Mouse (Mus musculus) right cerebral cortex, adult 2 months (tissue): ENCODE results near the gene Wdr75.

ENCODE experiments used
- DNase-seq, 2 experiments: peaks; one replicate each; pipeline ENCODE4 v3.0.0; 2021 to 2022; ENCODE audit warnings: low spot score in 2 of 2

Wdr75 gene

DNA sequence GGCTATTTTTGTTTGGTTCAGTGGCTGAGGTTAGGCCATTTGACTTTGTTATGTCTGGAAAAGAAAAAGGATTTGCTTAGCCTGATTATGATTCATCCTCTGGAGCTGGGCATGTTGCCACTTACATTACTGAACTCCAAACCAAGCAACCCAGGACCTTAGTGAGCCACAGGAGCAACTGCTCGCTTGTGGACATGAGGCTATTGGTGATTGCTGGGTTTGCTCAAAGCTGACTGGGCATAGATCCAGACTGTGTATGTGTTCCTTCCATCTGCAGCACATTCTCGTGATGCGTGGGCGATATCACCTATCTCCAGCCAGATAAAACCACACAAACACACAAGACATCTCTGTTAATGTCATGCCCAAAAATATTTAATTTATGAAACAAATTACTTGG lies 42.8 kb downstream of the Wdr75 start:
- peak; percentile 27 to 31 for DNase-seq

DNA sequence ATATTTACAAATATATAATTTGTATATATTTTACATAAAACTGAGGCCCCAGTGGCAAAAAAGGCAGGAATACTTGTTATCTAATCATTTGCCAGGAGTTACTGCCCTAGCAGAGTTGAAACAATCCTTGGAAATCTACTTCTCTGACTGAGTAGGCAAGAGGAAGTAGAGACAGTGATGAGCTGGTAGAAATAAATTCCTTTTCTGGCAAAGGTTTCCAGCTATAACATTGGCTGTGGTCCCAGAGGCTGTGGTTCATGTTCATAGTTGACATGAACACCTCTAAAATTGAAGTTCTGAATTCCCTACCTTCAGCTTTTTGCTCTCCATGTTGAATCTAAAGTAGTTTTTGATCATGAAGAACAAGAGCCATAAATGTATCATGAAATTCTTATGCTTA lies 43.3 kb downstream of the Wdr75 start:
- no peak for DNase-seq

DNA sequence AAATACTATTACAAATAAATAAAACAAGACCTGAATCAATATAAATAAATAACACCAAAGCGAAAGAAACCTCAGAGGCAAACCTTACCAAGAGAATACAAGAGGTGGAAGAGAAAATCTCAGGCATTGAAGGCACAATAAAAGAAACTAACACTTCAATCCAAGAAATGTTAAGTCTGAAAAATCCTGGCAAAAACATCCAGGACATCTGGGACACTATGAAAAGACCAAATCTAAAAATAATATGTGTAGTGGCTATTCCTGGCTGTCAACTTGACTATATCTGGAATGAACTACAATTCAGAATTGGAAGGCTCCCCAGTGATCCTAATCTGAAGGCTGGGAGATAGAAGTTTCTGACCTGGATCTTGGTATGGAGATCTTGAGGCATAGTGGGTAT lies 50.5 kb downstream of the Wdr75 start:
- DNase-seq: no peak

DNA sequence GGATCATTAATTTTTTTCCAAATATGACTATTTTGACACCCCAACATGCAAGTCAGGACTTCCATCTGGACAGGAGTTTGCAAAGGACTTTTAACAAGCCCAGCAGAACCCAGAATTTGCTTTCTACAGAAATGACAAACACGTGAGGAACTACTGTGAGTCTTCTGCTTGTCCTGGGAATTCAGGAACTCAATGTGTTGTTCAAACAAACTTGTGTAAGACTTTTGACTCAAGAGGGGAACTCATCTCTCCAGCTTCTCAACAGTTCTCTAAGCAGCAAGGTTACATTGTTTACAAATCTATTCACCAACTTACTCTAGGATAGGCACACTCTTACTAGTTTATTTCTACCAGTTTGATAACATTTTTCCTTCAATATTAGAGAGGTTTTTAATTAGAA lies 63.1 kb downstream of the Wdr75 start:
- no peak for DNase-seq

DNA sequence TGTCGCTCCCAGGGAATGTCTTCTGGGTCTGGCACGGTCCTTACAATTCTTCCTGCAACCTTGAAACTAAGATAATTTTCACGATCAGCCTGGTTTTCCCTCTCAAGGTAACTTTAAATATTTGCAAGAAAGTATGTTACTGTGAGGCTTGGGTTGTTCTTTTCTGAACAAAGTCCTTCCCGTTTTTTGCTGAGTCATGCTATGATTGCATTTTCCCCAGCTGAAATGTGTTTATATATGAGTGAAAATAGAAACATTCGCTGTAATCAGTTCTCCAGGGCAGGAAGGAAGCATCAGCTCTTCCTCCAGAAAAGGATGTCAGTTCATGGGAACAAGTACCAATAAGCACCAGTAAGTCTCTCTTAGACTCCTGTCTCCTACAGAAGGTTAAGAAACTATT lies 65.4 kb downstream of the Wdr75 start:
- DNase-seq: no peak

DNA sequence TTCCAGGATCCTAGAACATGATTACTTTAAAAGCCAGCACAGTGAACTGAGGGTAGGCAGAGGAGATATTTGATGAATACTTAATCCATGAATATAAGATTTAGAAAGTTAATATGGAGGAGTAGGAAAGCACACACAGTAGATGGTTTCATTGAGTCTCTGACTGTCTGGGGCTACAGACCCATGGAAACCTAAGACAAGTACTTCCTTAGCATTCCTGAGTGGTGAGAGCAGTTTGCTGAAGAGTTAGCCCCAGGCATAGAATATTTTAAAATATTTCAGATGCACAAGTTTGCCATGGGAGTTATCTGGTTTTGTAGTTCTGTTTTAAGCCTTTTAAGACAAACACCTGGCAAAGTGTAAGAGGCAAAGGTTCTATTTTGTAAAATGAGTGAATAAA lies 66.2 kb downstream of the Wdr75 start:
- DNase-seq: no peak

DNA sequence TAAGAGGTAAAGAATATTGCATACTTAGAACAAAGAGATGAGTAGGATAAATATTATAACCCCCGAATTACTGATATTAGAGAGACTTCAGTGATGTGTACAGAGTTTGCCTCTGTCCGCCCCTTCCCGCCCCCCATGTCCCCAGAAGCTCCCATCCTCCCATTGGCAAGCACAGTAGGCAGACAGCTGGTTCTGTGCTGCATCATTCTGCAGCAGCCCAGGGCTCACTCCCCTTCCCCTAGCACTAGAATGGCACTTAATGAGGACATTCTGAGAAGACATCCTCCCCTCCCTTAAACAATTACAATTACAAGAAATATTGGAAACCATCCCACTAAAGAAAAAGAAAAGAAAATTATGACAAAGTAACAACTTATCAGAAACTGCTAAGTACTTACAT lies 68.7 kb downstream of the Wdr75 start:
- DNase-seq: no peak

DNA sequence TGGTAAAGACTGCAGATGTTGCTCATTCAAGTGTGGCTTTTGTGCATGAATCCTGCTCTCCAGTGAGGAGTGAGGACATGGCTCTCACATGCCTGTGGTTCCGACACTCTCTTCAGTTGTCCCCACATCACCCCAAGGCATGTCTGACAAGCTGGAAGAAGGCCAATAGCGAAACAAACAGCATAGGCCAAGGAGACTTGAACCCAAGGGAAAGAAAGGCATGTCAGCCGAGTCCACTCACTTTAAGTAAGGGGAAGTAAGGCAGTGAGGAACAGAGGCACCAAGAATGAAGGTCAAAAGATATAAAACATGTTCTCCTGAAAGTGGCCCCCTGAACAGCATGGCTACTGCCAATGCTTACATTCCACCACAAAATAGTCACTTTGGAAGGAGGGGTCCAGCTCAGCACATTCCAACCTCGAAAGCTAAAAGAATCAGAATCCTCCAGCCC lies 69.6 kb downstream of the Wdr75 start:
- DNase-seq: no peak

DNA sequence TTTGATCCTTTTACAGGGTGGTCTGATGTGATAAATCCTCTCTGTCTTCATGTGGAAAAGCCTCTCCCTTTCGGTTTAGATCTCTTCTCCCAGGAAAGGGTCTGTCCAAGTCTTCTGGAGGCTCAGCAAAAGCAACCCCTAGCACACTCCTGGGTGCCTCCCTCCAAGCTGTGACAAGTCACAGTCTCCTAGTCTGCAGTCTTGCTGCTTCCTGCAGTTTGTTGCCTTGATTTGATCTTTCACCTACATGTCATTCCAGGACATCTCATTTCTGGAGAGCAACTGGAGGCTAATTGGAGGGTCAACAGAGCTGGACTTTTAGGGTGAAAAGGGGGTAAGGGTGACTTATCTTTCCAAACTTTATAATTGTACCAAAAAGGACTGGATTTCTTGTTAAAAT lies 70.3 kb downstream of the Wdr75 start:
- DNase-seq: no peak

DNA sequence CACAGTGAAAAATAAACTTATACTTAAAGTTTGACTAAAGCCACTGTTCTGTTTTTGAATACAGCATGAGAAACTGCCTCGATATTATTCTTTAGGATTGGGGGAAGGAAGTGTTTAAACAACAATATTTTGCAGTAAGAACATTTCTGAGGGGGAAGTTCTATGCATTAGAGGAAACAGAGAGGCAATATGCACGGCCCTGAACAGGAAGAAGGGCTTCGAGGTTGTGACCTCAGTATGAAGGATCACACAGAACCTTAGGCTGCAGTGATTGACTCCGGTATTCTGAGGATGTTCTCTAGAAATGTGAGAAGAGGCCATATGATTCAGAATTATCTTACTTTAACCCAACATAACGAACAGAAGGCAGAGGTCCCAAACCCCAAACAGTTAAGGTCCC lies 70.8 kb downstream of the Wdr75 start:
- no peak for DNase-seq

DNA sequence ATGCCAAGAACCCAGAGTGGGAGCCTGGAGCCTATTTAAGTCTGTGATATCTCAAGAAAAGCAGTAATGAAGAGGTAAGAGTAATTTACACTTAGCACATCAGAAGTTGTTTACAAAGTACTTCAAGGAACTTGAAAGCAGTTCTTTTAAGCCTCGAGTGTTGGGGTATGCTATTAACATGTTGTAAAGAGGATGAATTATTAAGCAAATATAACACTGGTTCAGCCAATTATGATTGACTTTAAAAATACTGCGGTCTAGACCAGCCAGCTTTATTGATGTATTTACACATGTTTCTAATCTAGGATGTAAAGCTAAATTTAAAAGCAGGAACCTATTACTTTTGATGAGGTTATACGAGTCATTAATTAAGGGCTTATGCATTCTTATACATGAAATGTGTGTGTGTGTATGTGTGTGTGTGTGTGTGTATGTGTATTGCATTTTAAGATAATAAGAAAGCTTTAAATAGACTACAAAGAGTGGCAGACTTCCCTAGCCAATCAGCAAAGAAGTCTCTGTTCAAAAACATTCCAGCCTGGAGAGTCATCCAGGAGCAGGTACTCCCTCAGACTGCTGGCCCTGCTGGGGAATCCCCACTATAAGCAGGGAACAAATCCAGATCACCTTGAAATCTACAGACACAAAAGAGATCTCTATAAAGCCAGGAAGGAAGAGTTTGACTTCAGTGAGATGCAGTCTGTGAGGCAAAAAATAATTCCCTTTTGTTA lies 71.5 kb downstream of the Wdr75 start:
- no peak for DNase-seq

DNA sequence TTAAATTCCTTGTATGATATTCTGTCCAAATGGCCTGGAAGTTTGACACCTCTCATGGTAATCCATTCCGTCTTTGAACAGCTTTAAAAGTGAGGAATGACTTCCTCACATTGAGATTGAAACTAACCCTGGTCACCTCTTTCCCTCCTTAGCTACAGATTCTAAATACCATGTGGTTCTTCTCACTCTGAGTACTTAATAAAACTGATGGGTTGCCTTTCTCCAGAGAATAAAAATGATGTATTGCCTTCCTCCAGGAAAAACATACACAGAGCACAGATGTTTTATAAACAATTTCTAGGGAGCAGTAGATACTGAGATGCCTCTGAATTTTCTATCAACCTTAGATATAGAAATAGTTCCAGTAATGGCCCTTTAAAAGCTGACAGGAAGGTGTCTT lies 73.1 kb downstream of the Wdr75 start:
- no peak for DNase-seq

DNA sequence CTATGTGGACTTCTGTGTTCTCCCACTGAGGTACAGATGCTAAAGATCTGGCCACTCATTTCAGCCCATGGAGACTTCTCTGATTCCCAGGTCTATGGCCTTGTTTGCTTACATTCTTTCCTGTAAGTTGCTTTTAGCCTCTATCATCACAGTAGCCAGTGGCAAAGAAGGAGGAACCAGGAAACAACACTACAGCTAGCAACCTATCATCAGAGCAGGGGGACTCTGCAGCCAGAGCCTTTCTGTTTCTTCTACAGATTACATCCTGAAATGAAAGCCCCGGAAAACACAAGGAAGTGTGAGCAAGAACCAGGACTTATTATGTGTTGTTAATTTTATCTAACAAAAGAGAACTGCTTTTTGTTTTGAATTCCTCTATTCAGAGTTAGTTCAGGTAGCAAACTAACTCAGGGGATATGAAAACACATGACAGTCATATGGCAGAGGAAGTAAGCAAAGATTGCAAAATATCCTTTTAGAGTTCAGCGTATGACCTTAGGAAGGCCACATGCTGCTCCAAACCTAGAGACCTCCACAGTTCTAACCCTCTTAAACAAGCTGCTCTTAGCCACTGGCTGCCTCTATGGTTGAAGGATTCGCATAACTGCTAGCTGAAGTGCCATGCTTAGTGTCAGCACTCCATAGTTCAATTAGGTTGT lies 73.6 kb downstream of the Wdr75 start:
- no peak for DNase-seq
